Mouse (Mus musculus) neural tube, embryonic 12.5 days (tissue): ENCODE results near the gene Setd4. TPM values are rescaled to one million over a fixed set of nuclear protein-coding genes. Genes with fewer than 3 reads are reported as not detected.

Experiments
- polyA plus RNA-seq: library from polyadenylated mRNA; unstranded; fragments of >200 nt; fragmentation: Nextera tagmentation; extraction: Ambion mirVana; gene quantifications from 2 replicates; pipeline ENCODE4 v1.2.1, GENCODE M21; 2016

Gene Setd4
- polyA plus RNA-seq, 1 experiment from 2014 or later: 14.4 TPM

Other genes starting within 250 kb of the Setd4 start
- gene Cbr1, start 1.8 kb upstream of the Setd4 start, polyA plus RNA-seq: 125 and 126 TPM in 2 replicates
- not detected in 2 replicates for gene Gm5678, start 24.0 kb upstream of the Setd4 start, polyA plus RNA-seq
- gene Cbr3, start 79.2 kb upstream of the Setd4 start, polyA plus RNA-seq: 0.79 and 1.1 TPM in 2 replicates
- 22.5 and 27.1 TPM in 2 replicates for gene Dop1b, start 107.8 kb upstream of the Setd4 start, polyA plus RNA-seq
- gene Morc3, start 228.1 kb upstream of the Setd4 start, polyA plus RNA-seq: 33.2 and 33.5 TPM in 2 replicates